Mouse (Mus musculus): ENCODE data around the gene Tbca.
A peak's percentile ranks its signal among the peaks of the same experiment; 100 is the strongest.

Gene Tbca

GRCm38 (mm10) chr13:94788771-94789649 lies at the start of gene Tbca:
TSS of gene Tbca (plus strand) at chr13:94788910.
- DNase-seq (ENCODE audit: low spot score in 2 of 2): peak; percentile 84 to 87

DNA sequence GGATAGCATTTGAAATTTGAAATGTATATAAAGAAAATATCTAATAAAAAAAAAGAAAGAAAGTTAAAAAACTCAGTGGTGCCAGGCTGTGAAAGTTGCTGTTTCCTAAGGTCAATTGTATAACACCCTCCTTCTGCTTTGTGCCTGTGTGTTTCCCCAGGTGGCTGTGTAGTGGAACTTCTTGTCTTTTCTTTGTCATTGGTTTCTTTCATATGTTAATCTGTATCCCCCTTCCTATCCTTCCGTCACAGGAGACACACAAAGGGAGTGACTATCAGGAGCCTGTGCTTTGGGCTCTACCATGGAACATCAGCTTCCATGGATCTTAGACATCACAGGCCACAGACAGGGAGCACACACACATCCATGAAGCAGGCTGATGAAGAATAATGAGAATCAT lies 43.5 kb upstream of the Tbca start:
- DNase-seq (ENCODE audit: low spot score in 2 of 2): no peak

- no peak for DNase-seq (ENCODE audit: low spot score in 2 of 2)
Observed at GRCm38 (mm10) chr13:94765852-94766251, 22.9 kb upstream of the Tbca start.

DNA sequence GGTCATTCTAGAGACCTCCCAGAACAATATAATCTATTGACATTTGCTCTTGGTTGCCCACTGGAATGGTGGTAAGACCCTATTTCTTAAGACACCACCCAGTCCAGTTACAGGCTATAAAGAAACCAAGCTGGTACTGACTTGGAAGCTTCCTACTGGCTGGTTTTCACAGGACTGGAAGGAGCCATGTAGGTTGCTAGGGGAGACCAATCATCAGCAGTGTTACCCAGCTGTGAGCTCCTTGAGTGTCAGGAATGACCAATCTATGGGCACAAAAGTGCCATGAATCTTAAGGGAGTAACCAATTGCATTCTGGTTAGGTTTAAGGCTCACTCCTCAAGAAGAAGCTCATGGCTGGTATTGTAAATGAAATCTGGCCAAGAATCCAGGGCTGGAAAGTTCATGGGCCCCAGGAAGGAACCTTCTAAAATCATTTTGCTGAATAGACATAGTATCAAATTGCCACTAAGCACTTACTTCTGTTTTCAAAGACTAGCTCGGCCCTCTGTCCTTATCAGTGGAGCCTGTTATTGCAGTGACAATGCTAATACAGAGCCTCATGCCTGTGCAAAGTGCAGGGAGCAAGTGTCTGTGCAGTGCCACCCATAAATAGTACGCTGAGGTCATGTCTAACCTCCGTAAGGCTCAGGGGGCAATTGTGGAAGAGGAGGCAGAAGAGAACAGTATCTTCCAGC lies 20.1 kb upstream of the Tbca start:
- no peak for DNase-seq (ENCODE audit: low spot score in 2 of 2)

DNA sequence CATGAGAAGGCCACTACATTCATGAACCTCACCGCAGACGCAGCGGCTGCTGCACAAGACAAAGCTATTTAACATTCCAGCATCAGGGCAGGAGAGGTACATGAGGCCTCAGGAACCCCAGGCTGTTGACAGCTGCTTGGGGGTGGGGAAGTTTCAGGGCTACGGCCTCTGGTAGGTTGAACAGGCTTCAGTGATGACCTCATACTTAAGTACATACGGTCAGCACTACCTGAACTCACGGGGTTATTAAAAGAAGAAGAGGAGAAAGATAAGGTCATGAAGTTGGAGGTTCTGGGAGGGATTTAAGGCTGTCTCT lies 19.6 kb upstream of the Tbca start:
- DNase-seq (ENCODE audit: low spot score in 2 of 2): no peak

- DNase-seq (ENCODE audit: low spot score in 2 of 2): no peak
Observed at GRCm38 (mm10) chr13:94786866-94787265, 1.8 kb upstream of the Tbca start.

DNA sequence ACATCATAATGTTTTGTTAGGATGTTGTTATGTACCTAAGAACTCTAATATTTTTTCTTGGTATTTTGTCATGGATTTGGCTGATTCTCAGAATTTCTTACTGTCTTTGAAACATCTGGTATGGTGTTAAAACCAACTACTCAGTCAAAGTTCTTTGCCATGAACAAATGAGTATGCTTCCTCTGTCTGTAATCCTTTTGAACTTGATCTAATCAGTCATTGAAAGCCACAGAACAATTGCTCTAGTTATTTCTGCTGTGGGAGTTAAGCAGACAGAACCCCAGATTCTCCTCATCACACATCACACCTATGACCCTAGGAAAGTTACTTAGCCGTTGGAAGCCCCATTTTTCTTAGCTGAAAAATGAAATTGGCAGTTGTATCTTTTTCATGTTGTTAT lies 6.0 kb downstream of the Tbca start:
- no peak for DNase-seq (ENCODE audit: low spot score in 2 of 2)

DNA sequence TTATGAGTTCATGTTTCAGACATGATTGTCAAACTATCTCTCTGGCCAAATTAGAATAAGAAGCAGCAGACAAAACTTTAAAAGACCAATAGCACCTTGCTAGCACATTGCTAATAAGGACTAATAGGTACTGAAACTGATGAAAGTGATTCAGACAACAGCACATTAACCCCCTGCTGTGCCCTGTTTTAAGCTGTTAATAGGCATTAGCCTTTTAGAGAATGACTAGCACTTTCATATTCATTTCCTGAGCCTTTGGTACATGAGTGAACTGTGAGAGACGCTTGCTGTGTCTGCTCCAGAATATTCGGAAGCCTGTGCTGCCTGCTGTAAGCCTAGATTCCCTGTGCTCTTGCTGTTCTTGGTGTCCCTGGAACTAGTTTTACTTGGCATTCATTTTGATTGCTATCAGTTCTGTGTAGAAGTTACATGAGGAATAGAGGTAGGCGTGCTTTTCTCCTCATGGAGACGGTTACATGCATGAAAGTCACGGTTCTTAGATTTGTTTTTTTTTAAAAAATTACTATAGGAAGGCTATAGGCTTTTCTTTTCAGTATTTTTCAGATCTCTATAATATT lies 14.9 kb downstream of the Tbca start:
- no peak for DNase-seq (ENCODE audit: low spot score in 2 of 2)

DNA sequence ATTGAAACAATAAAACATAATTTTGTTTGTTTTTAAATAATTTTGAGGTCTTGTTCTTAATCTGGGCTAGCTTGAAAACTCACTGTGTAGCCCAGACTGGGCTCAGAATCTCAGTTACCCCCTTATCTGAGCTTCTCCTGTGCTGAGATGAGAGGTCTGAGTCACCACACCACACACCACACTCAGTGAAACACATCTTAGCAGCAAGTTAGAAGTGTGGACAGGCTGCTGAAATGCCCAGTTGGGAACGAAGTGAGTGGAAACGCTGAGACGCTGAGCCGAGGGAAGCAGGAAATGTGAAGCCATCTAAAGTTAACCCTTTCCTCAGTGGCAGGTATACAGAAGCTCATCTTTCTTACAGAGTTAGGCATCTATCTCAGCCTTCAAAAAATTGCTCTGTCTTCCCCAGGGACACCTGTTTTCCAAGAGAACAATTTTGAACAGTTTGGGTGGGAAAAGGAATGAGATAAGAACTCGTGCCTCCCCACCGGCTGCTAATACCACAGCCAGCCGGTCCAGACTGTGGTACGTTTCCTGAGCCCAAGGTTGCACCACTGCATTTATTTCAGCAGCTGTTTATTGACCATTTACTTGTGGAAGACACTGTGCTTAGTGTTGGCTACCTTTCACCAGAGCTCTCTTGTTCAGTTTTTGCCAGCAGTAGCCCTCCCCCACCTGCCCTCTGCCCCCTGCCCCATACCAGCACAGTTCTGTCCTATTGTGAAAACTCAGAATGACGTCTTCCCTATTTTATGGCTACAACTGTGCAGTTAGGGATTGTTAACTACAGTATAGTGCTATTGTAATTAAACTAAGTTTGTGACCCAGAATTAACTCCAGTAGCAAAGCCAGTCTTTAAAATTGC lies 17.8 kb downstream of the Tbca start:
- DNase-seq (ENCODE audit: low spot score in 2 of 2): no peak

GRCm38 (mm10) chr13:94808596-94808995 lies 19.9 kb downstream of the Tbca start:
- DNase-seq (ENCODE audit: low spot score in 2 of 2): no peak

DNA sequence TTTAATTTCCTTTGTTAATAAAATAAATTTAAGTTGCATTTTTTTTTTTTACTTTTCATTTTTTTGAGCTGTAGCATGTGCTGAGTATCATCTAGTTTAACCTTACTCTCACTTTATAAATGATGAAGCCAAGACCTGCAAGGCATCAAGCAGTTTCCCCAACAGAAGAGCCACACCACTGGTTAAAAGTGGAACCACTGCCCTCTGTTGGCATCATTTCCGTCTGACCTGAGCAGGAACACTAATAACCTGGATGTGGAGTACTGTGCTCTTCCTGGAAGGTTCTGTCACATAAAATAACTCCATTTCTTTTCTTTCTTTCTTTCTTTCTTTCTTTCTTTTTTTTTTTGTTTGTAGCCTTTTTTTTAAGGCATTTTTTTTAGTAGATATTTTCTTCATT lies 21.0 kb downstream of the Tbca start:
- DNase-seq (ENCODE audit: low spot score in 2 of 2): no peak

DNA sequence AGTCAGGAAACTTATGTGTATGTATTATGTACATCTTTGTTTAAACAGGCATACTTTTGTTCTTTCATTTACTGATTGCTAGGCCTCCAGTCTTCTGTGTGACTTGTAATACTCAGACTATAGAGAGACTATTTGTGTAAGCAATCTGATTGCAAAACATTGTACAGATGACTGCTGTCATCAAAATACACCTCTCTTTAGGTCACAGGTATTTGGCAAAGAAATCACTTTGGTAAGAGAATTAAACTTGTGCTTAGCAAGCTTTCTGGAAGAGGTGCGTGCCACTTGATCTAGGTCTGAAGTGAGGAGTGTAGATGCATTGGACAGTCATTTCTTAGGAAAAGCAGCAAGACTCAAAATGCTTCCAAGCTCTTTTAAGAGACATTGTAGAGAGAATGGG lies 22.7 kb downstream of the Tbca start:
- no peak for DNase-seq (ENCODE audit: low spot score in 2 of 2)

DNA sequence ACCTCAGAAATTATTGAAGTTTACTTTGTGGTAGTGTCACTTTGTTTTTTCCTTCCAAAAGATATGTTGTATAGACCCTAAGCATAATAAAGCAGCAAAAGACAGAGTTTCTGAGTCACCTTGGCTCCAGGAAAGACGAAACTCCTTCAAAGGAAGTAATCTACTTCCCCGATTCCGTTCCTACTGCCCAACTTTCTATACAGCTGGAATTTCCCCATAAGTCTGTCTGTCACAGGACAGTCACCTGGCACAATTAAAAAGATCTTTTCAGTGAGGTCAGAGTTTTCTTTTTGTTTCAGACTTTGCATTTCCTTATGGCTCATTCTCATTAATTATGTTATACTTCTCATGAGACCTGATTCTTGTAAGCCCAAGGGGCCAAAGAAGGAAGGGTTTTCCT lies 25.1 kb downstream of the Tbca start:
- no peak for DNase-seq (ENCODE audit: low spot score in 2 of 2)

GRCm38 (mm10) chr13:94820516-94820915 lies 31.8 kb downstream of the Tbca start:
- DNase-seq (ENCODE audit: low spot score in 2 of 2): no peak

DNA sequence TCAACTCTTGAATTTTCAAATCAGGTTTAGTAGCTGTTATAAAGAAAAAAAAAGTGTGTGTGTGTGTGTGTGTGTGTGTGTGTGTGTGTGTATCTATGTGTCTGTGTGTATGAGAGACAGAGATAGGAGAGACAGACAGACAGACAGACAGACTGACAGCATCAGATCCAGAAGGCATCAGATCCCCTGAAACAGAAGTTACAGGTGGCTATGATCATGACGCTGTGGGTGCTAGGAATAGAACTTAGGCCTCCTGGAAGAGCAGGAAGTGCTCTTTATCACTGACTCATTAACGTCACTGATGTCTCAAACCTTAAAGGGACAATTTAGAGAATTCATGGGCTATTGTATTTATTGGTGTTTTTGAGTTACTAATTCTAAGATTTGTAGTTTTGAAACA lies 32.2 kb downstream of the Tbca start:
- DNase-seq (ENCODE audit: low spot score in 2 of 2): no peak

GRCm38 (mm10) chr13:94826389-94826788 lies 37.7 kb downstream of the Tbca start:
- DNase-seq (ENCODE audit: low spot score in 2 of 2): no peak

GRCm38 (mm10) chr13:94826986-94827385 lies 38.3 kb downstream of the Tbca start:
- no peak for DNase-seq (ENCODE audit: low spot score in 2 of 2)

DNA sequence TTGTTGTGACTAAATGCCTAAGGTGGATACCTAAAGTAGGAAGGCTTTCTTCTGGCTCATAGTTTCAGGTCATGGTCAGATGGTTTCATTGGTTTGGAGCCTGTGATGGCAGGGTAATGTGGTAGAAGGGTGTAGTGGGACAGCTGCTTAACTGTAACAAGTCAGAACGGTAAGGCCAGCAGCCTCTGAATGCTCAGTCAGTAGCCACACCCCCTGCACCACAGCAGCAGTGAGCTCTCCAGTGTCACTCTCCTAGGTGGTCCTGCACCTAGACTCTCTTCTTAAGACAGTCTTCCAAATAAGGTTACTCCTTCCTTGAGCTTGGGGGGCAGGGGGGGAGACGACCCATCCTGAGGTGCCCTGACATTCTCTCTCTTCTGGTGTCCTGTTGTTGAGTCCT lies 39.1 kb downstream of the Tbca start:
- DNase-seq (ENCODE audit: low spot score in 2 of 2): no peak

- DNase-seq (ENCODE audit: low spot score in 2 of 2): no peak
Observed at GRCm38 (mm10) chr13:94838047-94838720, 49.5 kb downstream of the Tbca start.

DNA sequence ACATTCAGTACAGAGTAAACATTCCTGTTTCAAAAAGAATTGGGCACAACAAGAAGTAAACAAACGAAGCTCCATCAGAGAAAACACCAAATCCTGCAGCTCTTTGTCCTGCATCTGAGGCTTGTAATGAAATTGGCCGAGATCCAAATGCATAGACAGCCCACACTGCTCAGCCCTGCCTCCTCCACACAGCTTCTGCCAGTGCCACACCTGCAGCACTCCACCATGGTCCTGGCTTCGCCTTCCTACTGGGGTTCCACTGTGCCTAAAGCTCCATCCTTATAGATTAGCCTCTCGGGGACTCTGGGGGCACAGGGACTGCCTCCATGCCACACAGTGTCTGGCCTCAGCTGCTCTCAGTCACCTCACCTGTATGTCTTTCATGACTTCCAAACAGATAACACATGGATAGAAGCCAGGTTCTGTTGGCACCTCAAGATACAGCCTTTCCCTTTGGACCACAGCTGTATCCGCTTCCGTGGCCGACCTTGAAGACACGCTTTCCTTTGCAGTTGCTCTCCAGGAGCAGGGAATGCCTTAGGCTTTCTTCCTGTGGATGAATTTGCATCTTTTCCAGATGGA lies 50.1 kb downstream of the Tbca start:
- DNase-seq (ENCODE audit: low spot score in 2 of 2): no peak

DNA sequence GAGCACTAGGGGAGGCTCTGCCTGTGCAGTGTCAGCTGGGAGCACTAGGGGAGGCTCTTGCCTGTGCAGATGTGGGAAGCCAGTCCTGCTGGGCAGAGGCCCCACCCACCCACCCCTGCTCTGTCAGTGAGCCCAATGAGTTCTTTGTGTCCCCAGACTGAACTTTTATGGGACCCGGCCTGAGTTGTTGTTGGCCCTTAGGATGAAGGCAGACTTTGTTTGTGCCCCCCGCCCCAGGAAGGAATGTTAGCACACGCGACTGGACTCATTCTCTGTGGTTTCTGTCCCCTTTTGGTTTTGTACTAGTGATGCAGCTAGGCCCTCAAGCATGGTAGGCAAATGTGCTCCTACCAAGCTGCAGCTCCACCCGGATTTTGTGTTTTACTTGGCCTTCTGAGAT lies 54.5 kb downstream of the Tbca start:
- no peak for DNase-seq (ENCODE audit: low spot score in 2 of 2)
